Comparison of ENCODE assay signal across 4 mouse cellular contexts in genomic region chr16:37341446-37341845, GRCm38 (mm10). TPM values are rescaled to one million over a fixed set of nuclear protein-coding genes. Genes with fewer than 3 reads are reported as not detected.
"Had no signal": no experiment of that assay in that cellular context is flagged by ENCODE, and none has a peak within 500 bp of the region (broad histone marks: within the 10 kb centered on the region; RNA-seq: fewer than 3 reads in every experiment).

No protein-coding gene starts in this region.

RNA-seq across cellular contexts. Expression of gene Stxbp5l, which starts 43.3 kb away (rescaled TPM):
- total RNA-seq: heart, postnatal 14 days; heart, postnatal 25 days; heart, postnatal 36 days; hematopoietic stem cell, adult 5-6 weeks had no signal
